Mouse (Mus musculus): ENCODE measurements around the gene Dot1l.
A peak's percentile ranks its signal among the peaks of the same experiment; 100 is the strongest.
"Not testable (repeated sequence)": the region's sequence is repeated elsewhere in the genome, so short reads cannot be mapped to it uniquely, and the experiment has no call there.

The Dot1l gene

GRCm38 (mm10) chr10:80808985-80809632 lies 54.1 kb downstream of the Dot1l start:
- no peak for DNase-seq (ENCODE audit: low spot score)

GRCm38 (mm10) chr10:80810084-80810483 lies 55.1 kb downstream of the Dot1l start:
- no peak for DNase-seq (ENCODE audit: low spot score)

- no peak for DNase-seq (ENCODE audit: low spot score)
Measured at GRCm38 (mm10) chr10:80812391-80813041, 57.5 kb downstream of the Dot1l start.

- DNase-seq (ENCODE audit: low spot score), result no peak
Measured at GRCm38 (mm10) chr10:80813366-80813765, 58.4 kb downstream of the Dot1l start, which contains the start of gene Jsrp1. TSS of gene Jsrp1 (minus strand) at chr10:80813498.

- DNase-seq (ENCODE audit: low spot score), result no peak
Measured at GRCm38 (mm10) chr10:80814800-80815199, 59.8 kb downstream of the Dot1l start.

- not testable (repeated sequence) for DNase-seq (ENCODE audit: low spot score)
Measured at GRCm38 (mm10) chr10:80816303-80816702, 61.3 kb downstream of the Dot1l start.

- no peak for DNase-seq (ENCODE audit: low spot score)
Measured at GRCm38 (mm10) chr10:80817164-80817563, 62.2 kb downstream of the Dot1l start.

GRCm38 (mm10) chr10:80817955-80818354 lies 62.9 kb downstream of the Dot1l start:
- not testable (repeated sequence) for DNase-seq (ENCODE audit: low spot score)

- peak; percentile 72 for DNase-seq (ENCODE audit: low spot score)
Measured at GRCm38 (mm10) chr10:80818599-80819281, 63.7 kb downstream of the Dot1l start.

GRCm38 (mm10) chr10:80819406-80819805 lies 64.4 kb downstream of the Dot1l start:
- DNase-seq (ENCODE audit: low spot score), result no peak

GRCm38 (mm10) chr10:80821991-80822390 lies 67.0 kb downstream of the Dot1l start:
- no peak for DNase-seq (ENCODE audit: low spot score)

GRCm38 (mm10) chr10:80822528-80822927 lies 67.5 kb downstream of the Dot1l start:
- no peak for DNase-seq (ENCODE audit: low spot score)

- DNase-seq (ENCODE audit: low spot score), result no peak
Measured at GRCm38 (mm10) chr10:80823316-80823715, 68.3 kb downstream of the Dot1l start.

- peak; percentile 82 for DNase-seq (ENCODE audit: low spot score)
Measured at GRCm38 (mm10) chr10:80823847-80824643, 69.0 kb downstream of the Dot1l start.

GRCm38 (mm10) chr10:80824827-80825226 lies 69.8 kb downstream of the Dot1l start:
- DNase-seq (ENCODE audit: low spot score), result no peak

- peak; percentile 99 for DNase-seq (ENCODE audit: low spot score)
Measured at GRCm38 (mm10) chr10:80826151-80827062, 71.4 kb downstream of the Dot1l start, which contains the start of gene Oaz1. TSS of gene Oaz1 (plus strand) at chr10:80826656.

- no peak for DNase-seq (ENCODE audit: low spot score)
Measured at GRCm38 (mm10) chr10:80827063-80827869, 72.3 kb downstream of the Dot1l start.

- DNase-seq (ENCODE audit: low spot score), result no peak
Measured at GRCm38 (mm10) chr10:80827870-80828420, 72.9 kb downstream of the Dot1l start.

GRCm38 (mm10) chr10:80828587-80828986 lies 73.6 kb downstream of the Dot1l start:
- not testable (repeated sequence) for DNase-seq (ENCODE audit: low spot score)

All from testis, postnatal 14 days (tissue).